Mouse (Mus musculus): ENCODE measurements around the gene Naa35. TPM values are rescaled to one million over a fixed set of nuclear protein-coding genes. Genes with fewer than 3 reads are reported as not detected.

Naa35 gene
- total and polyA plus RNA-seq, 2 experiments from 2014 or later: 67.8 to 132 TPM

- TF ChIP-seq CTCF (IDR thresholded peaks at IDR 0.05; ENCODE audit: low read depth): no peak
- WGBS: 61% methylated on average over 4 of the region's 4 CpGs
- ATAC-seq: no peak
These were observed 37.3 kb upstream of the Naa35 start for GRCm38 (mm10) chr13:59547716-59548115.

GRCm38 (mm10) chr13:59549318-59549798 is 35.7 kb upstream of the Naa35 start:
- Histone ChIP-seq H3K27ac (ENCODE audit: low read depth, low read length) (no peak overlapping the region), H3K4me1 (ENCODE audit: insufficient read depth) (no peaks in the 10 kb centered on the region), H3K36me3 (ENCODE audit: insufficient read depth) (no peaks in the 10 kb centered on the region), H3K4me2 (ENCODE audit: low read depth) (no peak overlapping the region), H3K27me3 (ENCODE audit: insufficient read depth, low read length) (no peaks in the 10 kb centered on the region), H3K9me3 (ENCODE audit: low read length) (no peaks in the 10 kb centered on the region), H3K9ac (no peak overlapping the region), H3K4me3 (ENCODE audit: low read depth, low read length) (no peak overlapping the region)
- WGBS: 80% methylated on average over 1 of the region's 1 CpGs
- DNase-seq (no peak), ATAC-seq (no peak)
- no peak for TF ChIP-seq CTCF (IDR thresholded peaks at IDR 0.05; ENCODE audit: low read depth)

More at GRCm38 (mm10) chr13:59547716-59548115, 37.3 kb upstream of the Naa35 start:
- Histone ChIP-seq H3K4me2 (ENCODE audit: low read depth) (no peak overlapping the region), H3K27me3 (ENCODE audit: insufficient read depth, low read length) (no peaks in the 10 kb centered on the region), H3K9me3 (ENCODE audit: low read length) (no peaks in the 10 kb centered on the region), H3K36me3 (ENCODE audit: insufficient read depth) (no peaks in the 10 kb centered on the region), H3K4me3 (ENCODE audit: low read depth, low read length) (no peak overlapping the region), H3K9ac (no peak overlapping the region), H3K4me1 (ENCODE audit: insufficient read depth) (no peaks in the 10 kb centered on the region), H3K27ac (ENCODE audit: low read depth, low read length) (no peak overlapping the region)
- DNase-seq: no peak

- Histone ChIP-seq H3K27me3 (ENCODE audit: insufficient read depth, low read length) (no peaks in the 10 kb centered on the region), H3K27ac (ENCODE audit: low read depth, low read length) (no peak overlapping the region), H3K36me3 (ENCODE audit: insufficient read depth) (no peaks in the 10 kb centered on the region), H3K4me2 (ENCODE audit: low read depth) (no peak overlapping the region), H3K9ac (no peak overlapping the region), H3K9me3 (ENCODE audit: low read length) (no peaks in the 10 kb centered on the region), H3K4me3 (ENCODE audit: low read depth, low read length) (no peak overlapping the region), H3K4me1 (ENCODE audit: insufficient read depth) (peaks cover 11% of the 10 kb centered on the region; the same call in 1 of the 2 replicates)
- TF ChIP-seq CTCF (IDR thresholded peaks at IDR 0.05; ENCODE audit: low read depth): no peak
- no peak for DNase-seq
- WGBS: 82% methylated on average over 5 of the region's 5 CpGs
- ATAC-seq: no peak
These were observed 32.8 kb upstream of the Naa35 start for GRCm38 (mm10) chr13:59552286-59552685.

- H3K27me3 ChIP-seq (ENCODE audit: insufficient read depth, low read length): no peaks in the 10 kb centered on the region
- H3K9ac ChIP-seq: no peak overlapping the region
- H3K4me3 ChIP-seq (ENCODE audit: low read depth, low read length): no peak overlapping the region
- DNase-seq (no peak), ATAC-seq (no peak)
- no peaks in the 10 kb centered on the region for H3K9me3 ChIP-seq (ENCODE audit: low read length)
- 80% methylated on average over 2 of the region's 2 CpGs for WGBS
- no peak overlapping the region for H3K4me2 ChIP-seq (ENCODE audit: low read depth)
- H3K27ac ChIP-seq (ENCODE audit: low read depth, low read length): no peak overlapping the region
- peaks cover 11% of the 10 kb centered on the region; the same call in 1 of the 2 replicates for H3K4me1 ChIP-seq (ENCODE audit: insufficient read depth)
- H3K36me3 ChIP-seq (ENCODE audit: insufficient read depth): no peaks in the 10 kb centered on the region
- TF ChIP-seq CTCF (IDR thresholded peaks at IDR 0.05; ENCODE audit: low read depth): no peak
These were observed 32.3 kb upstream of the Naa35 start for GRCm38 (mm10) chr13:59552751-59553150.

- H3K9ac ChIP-seq: no peak overlapping the region
- peaks cover 11% of the 10 kb centered on the region; the same call in 1 of the 2 replicates for H3K4me1 ChIP-seq (ENCODE audit: insufficient read depth)
- H3K27ac ChIP-seq (ENCODE audit: low read depth, low read length): no peak overlapping the region
- no peaks in the 10 kb centered on the region for H3K36me3 ChIP-seq (ENCODE audit: insufficient read depth)
- peak overlapping the region; percentile 87 for H3K4me2 ChIP-seq (ENCODE audit: low read depth)
- WGBS: 82% methylated on average over 17 of the region's 17 CpGs
- H3K27me3 ChIP-seq (ENCODE audit: insufficient read depth, low read length): no peaks in the 10 kb centered on the region
- no peak for TF ChIP-seq CTCF (IDR thresholded peaks at IDR 0.05; ENCODE audit: low read depth)
- H3K9me3 ChIP-seq (ENCODE audit: low read length): no peaks in the 10 kb centered on the region
- ATAC-seq (no peak), DNase-seq (no peak)
- H3K4me3 ChIP-seq (ENCODE audit: low read depth, low read length): peak overlapping the region; percentile 96; the same call in 1 of the 2 replicates
These were observed 30.1 kb upstream of the Naa35 start for GRCm38 (mm10) chr13:59554772-59555505.

GRCm38 (mm10) chr13:59555613-59556192 is 29.4 kb upstream of the Naa35 start:
- no peak for TF ChIP-seq CTCF (IDR thresholded peaks at IDR 0.05; ENCODE audit: low read depth)
- no peak overlapping the region for H3K27ac ChIP-seq (ENCODE audit: low read depth, low read length)
- DNase-seq (no peak), ATAC-seq (no peak)
- H3K9ac ChIP-seq: peak overlapping the region; percentile 83
- no peaks in the 10 kb centered on the region for H3K36me3 ChIP-seq (ENCODE audit: insufficient read depth)
- no peaks in the 10 kb centered on the region for H3K9me3 ChIP-seq (ENCODE audit: low read length)
- no peaks in the 10 kb centered on the region for H3K27me3 ChIP-seq (ENCODE audit: insufficient read depth, low read length)
- H3K4me1 ChIP-seq (ENCODE audit: insufficient read depth): peaks cover 11% of the 10 kb centered on the region; the same call in 1 of the 2 replicates
- 76% methylated on average over 8 of the region's 8 CpGs for WGBS
- H3K4me2 ChIP-seq (ENCODE audit: low read depth): peak overlapping the region; percentile 87
- H3K4me3 ChIP-seq (ENCODE audit: low read depth, low read length): peak overlapping the region; percentile 96

GRCm38 (mm10) chr13:59556670-59557069 is 28.4 kb upstream of the Naa35 start:
- under 1% methylated on average over 39 of the region's 45 CpGs for WGBS
- H3K9ac ChIP-seq: peak overlapping the region; percentile 83
- peaks cover 11% of the 10 kb centered on the region; the same call in 1 of the 2 replicates for H3K4me1 ChIP-seq (ENCODE audit: insufficient read depth)
- no peaks in the 10 kb centered on the region for H3K9me3 ChIP-seq (ENCODE audit: low read length)
- ATAC-seq: peak; percentile 59
- TF ChIP-seq CTCF (IDR thresholded peaks at IDR 0.05; ENCODE audit: low read depth): no peak
- peak overlapping the region; percentile 96 for H3K4me3 ChIP-seq (ENCODE audit: low read depth, low read length)
- peak; percentile 41 for DNase-seq
- peak overlapping the region; percentile 78 for H3K27ac ChIP-seq (ENCODE audit: low read depth, low read length)
- no peaks in the 10 kb centered on the region for H3K36me3 ChIP-seq (ENCODE audit: insufficient read depth)
- H3K4me2 ChIP-seq (ENCODE audit: low read depth): peak overlapping the region; percentile 87
- no peaks in the 10 kb centered on the region for H3K27me3 ChIP-seq (ENCODE audit: insufficient read depth, low read length)

All from forebrain, postnatal 0 days (tissue).